In genomic region chr17:57134693-57135092, GRCm38 (mm10) we compare ENCODE assay signal across 1 mouse cellular context.
TF ChIP-seq lines count a peak whose summit lies in the region.

No protein-coding gene starts in this region.

TF ChIP-seq in MEL, 35 proteins besides CTCF, POLR2A, EP300 and RAD21 (continued from another document):
- TF ChIP-seq GATA1 (IDR thresholded peaks at IDR 0.05; ENCODE audit: low read depth, low read length): peak; percentile 63; the same call in 1 of the 2 replicates
- no peak for TF ChIP-seq ZC3H11A (IDR thresholded peaks at IDR 0.05; ENCODE audit: low read depth, low read length)
- TF ChIP-seq ELF1 (IDR thresholded peaks at IDR 0.05; ENCODE audit: low read depth, low read length): peak; percentile 50; the same call in 1 of the 2 replicates
